Mouse (Mus musculus): ENCODE measurements around the gene Zfp503. TPM values are rescaled to one million over a fixed set of nuclear protein-coding genes. Genes with fewer than 3 reads are reported as not detected.
A peak's percentile ranks its signal among the peaks of the same experiment; 100 is the strongest.

Zfp503 gene
- total RNA-seq, 2 experiments from 2014 or later = 1.5 to 2.1 TPM

DNA sequence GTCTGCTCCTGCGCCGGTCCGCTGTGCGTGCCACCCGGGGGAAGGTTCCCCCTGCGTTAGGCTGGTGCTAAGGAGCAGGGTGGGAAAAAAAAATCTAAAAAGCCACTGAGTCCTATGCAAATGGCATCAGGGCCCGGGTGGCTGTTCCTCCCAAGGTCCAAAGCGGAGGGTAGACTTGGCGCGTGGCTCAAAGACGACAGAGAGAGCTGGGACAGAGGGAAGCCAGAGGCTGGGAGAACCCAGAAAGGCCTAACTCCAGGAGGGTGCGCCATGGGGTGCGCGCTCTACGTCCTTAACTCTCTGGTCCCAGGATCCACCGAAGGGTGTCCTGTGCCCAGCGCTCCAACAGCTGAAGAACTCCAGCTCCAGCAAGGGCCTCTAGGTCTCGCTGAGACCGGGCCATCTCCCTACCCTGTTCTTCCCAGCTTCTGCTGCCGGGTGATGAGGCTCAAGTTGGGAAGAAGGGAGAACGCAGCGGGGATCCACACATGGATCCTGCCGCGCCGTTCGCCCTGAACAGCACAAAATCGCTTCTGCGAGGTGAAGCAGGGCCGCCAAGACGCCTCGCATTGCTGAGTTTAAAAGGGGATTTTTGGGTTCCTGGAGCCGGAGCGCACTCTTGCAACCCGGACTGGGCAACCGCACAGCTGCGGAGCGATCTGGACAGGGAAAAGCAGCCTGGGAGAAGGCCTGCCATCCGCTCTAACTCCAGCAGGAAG, 6.7 kb downstream of the Zfp503 start:
- intact Hi-C loops (cut with DNase I) = loop anchor here (5.0 to 10.0 kb wide), 5 partner anchors 80 to 1542 kb away; no protein-coding TSS in a partner anchor
- peak; percentile 7 for DNase-seq (ENCODE audit: low spot score)

DNA sequence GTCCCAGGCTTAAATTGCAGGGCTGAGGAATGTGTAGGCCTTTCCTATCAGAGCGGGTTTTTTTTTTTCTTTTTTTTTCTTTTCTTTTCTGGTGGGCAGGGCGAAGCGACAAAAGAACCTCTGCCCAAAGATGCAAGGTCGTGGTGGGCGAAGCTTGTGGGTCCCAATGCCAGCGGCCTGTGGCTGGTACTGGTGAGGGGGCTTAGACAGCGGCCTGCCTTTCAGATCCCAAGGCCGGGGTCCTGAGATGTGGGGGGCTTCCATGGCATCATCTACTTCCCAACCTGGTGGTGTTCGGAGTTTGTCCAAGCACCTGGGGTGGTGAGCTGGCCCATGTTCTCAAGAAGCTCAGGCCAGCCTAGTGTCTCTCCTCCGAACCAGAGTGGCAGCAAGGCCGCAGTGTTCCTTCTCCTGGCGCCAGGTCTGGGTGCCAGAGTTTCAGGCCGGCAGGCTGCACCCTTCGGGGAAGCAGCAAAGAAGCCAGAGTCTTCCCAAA, 7.3 kb downstream of the Zfp503 start:
- no peak for DNase-seq (ENCODE audit: low spot score)
- intact Hi-C loops (cut with DNase I) = loop anchor here (5.0 to 10.0 kb wide), 5 partner anchors 80 to 1543 kb away; no protein-coding TSS in a partner anchor

DNA sequence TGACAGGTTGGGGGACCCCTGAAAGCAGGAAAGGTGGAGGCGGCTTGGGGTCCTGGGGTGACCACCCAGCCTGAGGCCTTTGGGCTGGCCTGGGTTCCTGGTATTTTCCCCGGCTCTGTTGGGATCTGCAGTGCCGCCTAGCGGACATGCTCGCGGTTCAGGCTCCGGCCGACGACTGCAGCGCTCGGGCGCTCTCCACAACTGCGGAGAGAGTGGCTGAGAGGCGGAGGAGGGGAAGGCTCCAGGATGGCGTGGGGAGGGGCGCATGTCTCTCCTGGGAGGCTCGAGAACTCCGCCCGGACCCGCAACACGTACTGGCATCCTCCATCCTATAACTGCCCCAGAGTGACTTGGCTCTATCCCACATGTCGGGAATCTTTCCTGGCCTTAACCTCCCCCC, 7.9 kb downstream of the Zfp503 start:
- peak; percentile 35 for DNase-seq (ENCODE audit: low spot score)
- intact Hi-C loops (cut with DNase I) = loop anchor here (5.0 to 10.0 kb wide), 5 partner anchors 79 to 1543 kb away; no protein-coding TSS in a partner anchor

DNA sequence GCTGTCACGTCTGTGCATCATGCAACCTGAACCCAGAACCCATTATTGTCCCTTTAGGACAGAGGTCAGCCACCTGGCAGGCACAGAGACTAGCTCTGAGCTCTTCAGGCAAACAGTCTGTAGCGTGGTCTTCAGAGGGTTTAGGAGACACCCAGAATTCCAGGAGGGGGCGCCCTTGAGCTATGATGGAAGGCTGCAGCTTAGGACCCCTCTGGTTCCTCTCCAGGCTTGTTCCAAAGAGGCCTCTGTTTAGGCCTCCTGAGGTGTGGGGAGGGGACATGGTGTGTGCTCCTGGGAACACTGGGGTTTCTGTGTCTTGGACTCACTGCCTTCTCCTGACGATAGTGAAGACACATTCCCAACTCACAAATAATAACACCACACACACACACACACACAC, 20.4 kb downstream of the Zfp503 start:
- DNase-seq (ENCODE audit: low spot score) = peak; percentile 6
- intact Hi-C loops (cut with DNase I) = loop anchor here (5.0 kb wide), 2 partner anchors 608 to 1078 kb away; no protein-coding TSS in a partner anchor

DNA sequence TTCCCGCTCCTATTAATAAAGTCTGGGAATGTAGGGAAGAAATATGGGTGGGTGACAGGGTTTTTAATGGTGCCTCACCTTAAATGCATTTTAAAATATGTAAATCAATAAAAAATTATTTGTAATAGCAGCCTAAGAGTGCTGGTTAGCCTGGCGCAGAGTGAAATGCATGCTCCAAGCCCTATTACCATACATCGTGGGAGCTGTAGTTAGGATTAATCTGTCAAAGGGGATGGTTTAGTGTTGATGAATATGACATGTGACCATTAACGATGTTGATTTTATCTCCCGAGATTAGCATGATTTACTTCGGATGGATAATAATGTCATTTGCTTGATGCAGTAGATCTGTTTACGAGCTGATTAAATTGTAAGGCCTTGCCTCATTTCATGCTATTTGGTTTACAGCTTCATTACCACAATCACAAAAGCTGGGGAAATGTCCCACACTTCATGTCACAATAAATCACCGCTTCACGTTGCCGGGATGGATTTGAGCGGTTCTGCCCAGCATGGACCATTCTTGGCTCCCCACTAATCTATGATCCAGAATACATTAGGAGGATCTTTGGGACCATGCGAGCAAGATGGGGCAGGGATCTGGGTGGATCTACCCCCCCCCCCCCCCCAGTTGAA, 21.9 kb downstream of the Zfp503 start:
- no peak for DNase-seq (ENCODE audit: low spot score)
- intact Hi-C loops (cut with DNase I) = loop anchor here (5.0 kb wide), 2 partner anchors 610 to 1080 kb away; no protein-coding TSS in a partner anchor

DNA sequence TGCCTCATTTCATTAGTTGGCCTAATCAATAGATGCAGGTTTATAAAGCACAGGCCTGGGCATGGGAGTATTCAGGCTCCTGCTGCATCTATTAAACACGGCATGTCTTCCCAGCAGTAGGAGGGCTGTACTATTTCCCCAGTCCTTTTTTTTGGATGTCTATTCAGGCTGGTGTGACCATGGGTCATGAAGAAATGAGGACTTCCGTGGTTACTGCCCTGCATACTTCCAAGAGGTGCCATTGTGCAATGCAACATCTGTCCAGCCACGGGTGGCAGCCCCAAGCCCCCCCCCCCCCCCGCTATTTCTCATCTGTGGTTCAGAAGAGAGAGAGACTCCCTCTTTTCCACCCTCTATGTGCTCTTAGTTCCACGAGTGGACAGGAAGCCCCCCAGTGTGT, 23.1 kb downstream of the Zfp503 start:
- intact Hi-C loops (cut with DNase I) = loop anchor here (5.0 kb wide), 2 partner anchors 611 to 1081 kb away; no protein-coding TSS in a partner anchor
- no peak for DNase-seq (ENCODE audit: low spot score)

DNA sequence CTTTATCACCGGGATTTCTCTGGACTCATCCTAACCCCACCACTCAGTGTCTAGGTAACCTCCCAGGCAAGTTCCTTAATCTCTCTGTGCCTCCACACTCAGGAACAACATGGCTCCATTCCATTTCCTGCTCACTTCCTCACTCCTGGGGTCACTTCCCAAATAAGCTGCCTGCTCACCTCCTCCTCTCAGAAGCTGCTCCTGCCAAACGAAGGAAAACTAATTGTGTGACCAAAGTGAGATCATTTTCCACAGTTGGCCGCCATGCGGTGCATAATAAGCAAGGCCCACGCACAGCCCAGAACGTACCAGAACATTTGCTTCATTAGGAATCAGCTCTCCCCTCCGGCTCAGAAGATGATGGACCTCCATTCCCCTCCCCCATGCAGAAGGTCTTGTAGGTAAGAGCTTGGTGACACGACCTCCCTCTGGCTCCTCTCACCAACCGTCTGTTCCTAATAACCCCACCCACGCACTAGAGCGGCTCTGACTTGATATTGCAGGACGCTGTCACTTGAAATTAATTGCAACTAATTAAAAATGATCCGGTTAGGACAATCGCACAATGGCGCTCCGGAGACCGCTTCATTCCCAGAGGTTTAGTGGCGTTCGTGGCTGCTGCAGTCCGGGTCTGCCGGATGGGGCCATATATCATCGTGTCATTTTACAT, 26.9 kb downstream of the Zfp503 start:
- DNase-seq (ENCODE audit: low spot score) = no peak
- intact Hi-C loops (cut with DNase I) = no loop called here

DNA sequence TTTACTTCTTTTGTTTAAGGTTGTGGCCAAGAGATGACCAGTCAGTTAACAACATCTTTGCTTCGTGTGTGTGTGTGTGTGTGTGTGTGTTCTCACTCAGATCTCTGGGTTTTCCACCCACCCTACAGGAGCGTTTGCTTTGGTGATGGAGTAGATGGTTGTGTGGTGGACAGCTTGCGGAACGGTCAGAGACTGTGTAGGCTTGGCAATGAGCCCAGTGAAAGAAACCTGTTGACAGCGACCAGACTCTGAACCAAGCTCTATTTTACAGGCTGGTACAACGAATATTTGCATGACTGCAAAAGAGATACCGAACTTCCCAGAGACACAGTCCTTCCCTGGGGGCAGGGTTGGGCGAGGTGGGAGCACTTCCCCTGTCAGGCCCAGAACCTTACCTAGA, 30.2 kb downstream of the Zfp503 start:
- intact Hi-C loops (cut with DNase I) = no loop called here
- DNase-seq (ENCODE audit: low spot score) = no peak

DNA sequence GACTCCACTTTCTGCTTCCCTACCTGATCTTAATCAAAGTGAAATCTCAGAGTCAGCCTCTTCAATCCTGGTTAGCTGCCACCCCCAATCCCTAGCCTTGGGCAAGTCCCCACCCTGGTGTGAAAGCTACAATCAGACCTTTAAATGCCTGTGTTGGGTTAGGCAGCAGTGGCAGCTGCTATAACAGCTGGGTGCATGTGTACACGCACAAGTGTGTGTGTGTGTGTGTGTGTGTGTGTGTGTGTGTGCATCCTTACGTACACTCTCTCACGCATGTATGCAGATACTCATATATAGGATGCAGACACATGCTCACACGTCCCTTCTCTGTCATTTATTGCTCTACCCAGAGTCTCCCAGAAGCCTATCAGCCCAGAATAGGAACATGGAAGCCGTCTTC, 30.8 kb downstream of the Zfp503 start:
- intact Hi-C loops (cut with DNase I) = no loop called here

DNA sequence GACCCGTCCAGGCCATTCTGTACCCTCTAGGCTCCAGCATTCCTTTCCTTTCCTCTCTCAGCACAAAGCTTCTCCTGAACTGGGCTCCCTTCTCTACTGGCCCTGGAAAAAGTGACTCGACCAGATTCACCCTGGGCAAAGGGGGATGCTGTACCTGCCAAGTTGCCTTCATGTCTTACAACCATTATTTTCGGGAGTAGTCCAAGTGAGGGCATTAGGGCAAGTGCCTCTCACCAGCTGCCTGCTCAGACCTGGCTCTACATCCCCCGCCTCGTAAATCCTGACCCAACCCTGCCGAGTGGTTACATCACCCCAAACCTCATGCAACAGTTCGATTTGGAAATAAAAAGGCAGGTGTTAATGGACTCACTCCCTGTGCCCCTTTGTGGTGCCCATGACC, 36.9 kb downstream of the Zfp503 start:
- intact Hi-C loops (cut with DNase I) = no loop called here
- DNase-seq (ENCODE audit: low spot score) = no peak

More for the DNA sequence above, 30.8 kb downstream of the Zfp503 start:
- no peak for DNase-seq (ENCODE audit: low spot score)

DNA sequence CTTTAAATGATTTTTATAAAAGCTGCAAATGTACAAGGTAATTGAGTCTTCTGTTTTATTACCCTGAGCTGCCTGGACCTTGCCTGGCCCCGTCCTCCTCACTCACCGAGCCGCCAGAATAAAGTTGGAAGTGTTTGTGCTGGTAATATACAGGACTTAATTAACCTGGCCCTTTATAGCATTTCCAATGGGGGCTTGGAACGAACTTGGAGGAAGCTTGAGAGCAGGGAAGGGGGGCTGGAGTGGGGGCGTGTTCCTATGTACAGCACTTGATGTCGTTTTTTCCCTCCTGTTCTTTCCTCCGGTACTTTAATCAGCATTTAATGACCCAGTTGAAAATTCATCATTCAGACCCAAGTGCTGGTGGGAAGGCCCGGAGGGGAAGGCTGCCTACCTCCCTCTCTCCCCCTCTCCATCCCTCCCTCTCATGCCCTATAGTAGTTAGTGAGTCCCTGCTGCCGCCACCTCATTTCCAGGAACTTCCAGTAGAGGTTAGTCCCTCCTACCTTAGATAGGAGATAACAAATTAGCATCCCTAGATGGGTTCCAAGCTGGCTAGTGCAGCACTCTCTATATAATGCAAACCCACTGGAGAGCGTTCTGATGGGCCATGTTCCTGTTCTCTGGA, 37.4 kb downstream of the Zfp503 start:
- no peak for DNase-seq (ENCODE audit: low spot score)
- intact Hi-C loops (cut with DNase I) = no loop called here

DNA sequence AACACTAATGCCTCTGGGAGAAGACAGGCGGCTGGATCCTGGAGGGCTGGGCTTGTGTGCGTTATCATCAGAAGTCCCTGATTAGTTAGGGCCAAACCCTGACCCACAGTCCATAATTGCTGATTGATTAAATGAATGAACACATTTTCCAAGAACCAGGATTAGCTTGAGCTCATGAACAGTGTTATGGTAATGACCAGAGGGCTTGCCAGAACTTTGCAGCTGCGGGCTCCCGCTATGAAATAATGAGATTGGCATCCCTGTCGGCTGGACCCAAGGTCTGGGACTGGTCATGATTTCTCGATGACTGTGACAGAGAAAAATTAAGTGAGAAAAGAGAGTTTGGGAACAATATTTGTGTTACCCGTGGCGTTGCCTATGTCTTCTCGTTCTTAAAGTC, 44.5 kb downstream of the Zfp503 start:
- intact Hi-C loops (cut with DNase I) = no loop called here
- DNase-seq (ENCODE audit: low spot score) = no peak

DNA sequence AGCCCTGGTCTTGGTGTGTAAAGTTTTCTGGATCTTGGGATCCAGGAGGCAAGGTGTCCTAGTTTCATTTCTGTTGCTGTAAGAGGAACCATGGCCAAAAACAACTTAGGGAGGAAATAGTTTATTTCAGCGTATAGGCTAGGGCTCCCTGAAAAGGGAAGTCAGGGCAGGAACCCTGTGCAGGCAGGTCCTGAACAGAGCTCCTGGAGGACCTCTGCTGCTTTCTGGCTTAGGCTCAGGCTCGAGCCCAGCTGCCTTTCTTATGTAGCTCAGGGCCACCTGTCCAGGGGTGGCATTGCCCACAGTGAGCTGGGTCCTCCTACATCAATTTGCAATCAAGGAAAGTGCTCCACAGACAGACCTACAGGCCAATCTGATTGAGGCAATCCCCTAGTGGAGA, 47.8 kb downstream of the Zfp503 start:
- intact Hi-C loops (cut with DNase I) = no loop called here

DNA sequence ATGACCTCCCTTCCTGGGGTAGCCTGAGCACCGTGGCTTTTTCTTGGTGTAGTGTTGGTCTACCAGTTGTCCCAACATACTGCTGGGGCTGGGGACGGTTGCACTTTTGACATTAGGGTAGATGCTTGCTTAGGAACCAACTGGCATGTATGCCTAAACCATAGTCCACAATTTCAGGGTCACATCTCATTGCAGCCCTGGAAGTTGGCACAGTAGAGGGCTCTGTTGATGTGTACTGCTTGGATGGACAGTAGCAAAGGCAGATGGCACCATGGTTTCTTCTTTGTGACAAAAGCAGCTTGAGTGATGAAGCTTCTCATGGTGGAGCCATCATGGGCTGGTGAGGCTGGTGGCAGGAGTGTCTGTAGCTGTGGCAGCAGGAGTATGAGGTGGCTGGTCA, 52.3 kb downstream of the Zfp503 start:
- intact Hi-C loops (cut with DNase I) = no loop called here
- no peak for DNase-seq (ENCODE audit: low spot score)

More for the DNA sequence above, 47.8 kb downstream of the Zfp503 start:
- DNase-seq (ENCODE audit: low spot score) = no peak

DNA sequence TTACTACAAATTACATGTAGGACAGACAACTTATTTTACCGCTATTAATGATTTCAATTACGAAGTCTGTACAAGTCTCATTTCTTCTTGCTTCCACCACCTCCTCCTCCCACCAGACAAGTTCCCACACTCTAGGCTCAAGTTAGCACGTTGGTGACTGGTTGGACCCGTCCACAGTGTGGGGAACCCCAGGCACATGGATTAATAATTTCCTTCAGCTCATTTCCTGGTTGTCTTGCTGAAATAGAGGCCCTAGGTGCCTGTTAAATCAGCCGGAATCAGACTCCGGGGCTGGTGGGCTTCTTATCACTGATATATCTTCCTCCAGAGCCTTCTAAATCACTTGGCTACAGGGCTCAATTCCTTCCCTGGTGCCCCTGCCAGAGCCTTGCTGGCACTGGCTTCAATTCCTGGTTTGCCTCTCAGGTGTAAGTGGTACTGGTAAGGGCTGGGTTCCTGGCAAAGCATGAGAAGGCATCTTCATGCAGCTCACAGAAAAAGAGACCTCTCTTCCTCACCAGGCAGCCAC, 53.2 kb downstream of the Zfp503 start:
- intact Hi-C loops (cut with DNase I) = no loop called here
- DNase-seq (ENCODE audit: low spot score) = no peak

Small RNA genes lying within 50 kb of the gene (microRNA-seq; reads per million reads assigned to microRNA genes)
- gene Gm27532 = not detected

Other genes starting within 250 kb of the Zfp503 start
- 10 to 100 TPM; 26.1 to 28.5 TPM for gene Samd8, start 239.1 kb downstream of the Zfp503 start, total RNA-seq (2021)
- gene Dusp13, start 238.4 kb downstream of the Zfp503 start, total RNA-seq (2021) = under 1 TPM; 0.34 to 0.39 TPM
- 100 to 1,000 TPM; 494 to 528 TPM for gene Vdac2, start 164.4 kb downstream of the Zfp503 start, total RNA-seq (2021)
- gene Comtd1, start 140.6 kb downstream of the Zfp503 start, total RNA-seq (2021) = 1 to 10 TPM; 7.5 to 9.5 TPM
- 1 to 10 TPM in 1 of 2 experiments, under 1 TPM in 1; 0.83 to 1.8 TPM for gene Lrmda, start 30.1 kb upstream of the Zfp503 start, total RNA-seq (2021)

Data from heart, postnatal 25 days (tissue).